Mouse (Mus musculus) spleen, adult 2 months (tissue): ENCODE measurements around the gene Fosl1.

Experiments
- CTCF ChIP-seq: fragments of 200-500 bp; IDR thresholded peaks from 2 replicates; pipeline ENCODE4 v1.5.1; 2011; ENCODE audit warnings: mild to moderate bottlenecking, inconsistent platforms; ENCODE audit not compliant: insufficient read depth, insufficient read length, insufficient replicate concordance; ENCODE audit errors: extremely low read depth
- POLR2A ChIP-seq: fragments of 200-500 bp; IDR thresholded peaks from 2 replicates; pipeline ENCODE4 v1.6.1; 2011; ENCODE audit warnings: low read depth, low read length, inconsistent platforms

DNA sequence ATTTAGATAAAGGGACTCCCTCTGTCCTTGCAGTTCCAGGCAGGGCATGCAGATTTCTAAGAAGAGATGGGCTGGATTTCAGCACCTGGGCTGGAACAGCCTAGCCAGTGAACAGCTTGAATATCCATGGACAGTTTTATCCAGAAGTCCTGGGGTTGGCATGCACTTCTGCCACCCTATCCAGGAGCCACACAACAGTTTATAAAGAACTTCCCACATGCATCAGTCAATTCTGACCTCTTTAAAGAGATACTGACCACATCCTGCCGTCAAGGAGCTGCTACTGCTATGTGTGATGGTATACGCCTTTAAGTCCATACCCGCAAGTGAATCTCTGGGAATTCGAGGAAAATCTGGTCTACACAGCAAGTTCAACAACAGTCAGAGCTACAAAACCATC, 18.1 kb upstream of the Fosl1 start:
- TF ChIP-seq CTCF (no peak), POLR2A (no peak)
